Mouse (Mus musculus) embryonic facial prominence, embryonic 12.5 days (tissue): ENCODE data around the gene Zcchc2. TPM values are rescaled to one million over a fixed set of nuclear protein-coding genes. Genes with fewer than 3 reads are reported as not detected.

ENCODE experiments used
- polyA plus RNA-seq: library from polyadenylated mRNA; unstranded; fragments of >200 nt; fragmentation: Nextera tagmentation; extraction: Ambion mirVana; gene quantifications from 2 replicates; pipeline ENCODE4 v1.2.1, GENCODE M21; 2016

Zcchc2 gene
- polyA plus RNA-seq, 1 experiment from 2014 or later: 2.3 TPM

Other genes with a start within 250 kb of the Zcchc2 start
- gene Tnfrsf11a, start 209.7 kb upstream of the Zcchc2 start, polyA plus RNA-seq: 0.84 and 0.90 TPM in 2 replicates
- 5.0 and 5.1 TPM in 2 replicates for gene Phlpp1, start 181.3 kb downstream of the Zcchc2 start, polyA plus RNA-seq